ENCODE assay signal across 21 mouse cellular contexts in the genomic region with DNA sequence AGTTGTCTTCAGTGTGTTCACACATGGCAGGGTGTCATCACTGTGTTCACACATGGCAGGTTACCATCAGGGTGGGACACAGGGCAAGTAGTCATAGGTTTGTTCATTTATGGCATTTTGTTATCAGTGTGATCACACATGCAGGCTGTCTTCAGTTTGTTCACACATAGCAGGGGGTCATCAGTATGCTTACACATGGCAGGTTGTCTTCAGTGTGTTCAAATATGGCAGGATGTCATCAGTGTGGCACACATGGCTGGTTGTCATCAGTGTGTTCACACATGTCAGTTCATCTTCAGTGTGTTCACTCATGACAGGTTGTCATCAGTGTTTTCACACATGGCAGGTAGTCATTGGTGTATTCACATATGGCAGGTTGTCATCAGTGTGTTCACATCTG.
"Had no signal": no experiment of that assay in that cellular context is flagged by ENCODE, and none has a peak within 500 bp of the region (broad histone marks: within the 10 kb centered on the region; RNA-seq: fewer than 3 reads in every experiment).

No protein-coding gene starts in this region.

- H3K4me2 ChIP-seq: kidney, embryonic 15.5 days; liver, embryonic 13.5 days; neural tube, embryonic 12.5 days; neural tube, embryonic 15.5 days had no signal

- H3K27me3 ChIP-seq: kidney, embryonic 15.5 days; liver, embryonic 13.5 days; neural tube, embryonic 12.5 days; neural tube, embryonic 15.5 days had no signal

- H3K4me1 ChIP-seq: kidney, embryonic 15.5 days; liver, embryonic 13.5 days; midbrain, embryonic 10.5 days; neural tube, embryonic 12.5 days; neural tube, embryonic 15.5 days had no signal

- H3K9me3 ChIP-seq: kidney, embryonic 15.5 days; liver, embryonic 13.5 days; midbrain, embryonic 10.5 days; neural tube, embryonic 12.5 days; neural tube, embryonic 15.5 days had no signal

- DNase-seq: kidney, adult 8-10 months; kidney, postnatal 10 days; kidney, postnatal 36 days; layer of hippocampus, postnatal 36 days; liver, embryonic 13.5 days; lung, adult 2 months; lung, postnatal 14 days; lung, postnatal 4 days; midbrain, embryonic 14.5 days; right cerebral cortex, adult 18-20 months; right cerebral cortex, postnatal 14 days; right cerebral cortex, postnatal 4 days; thymus, adult 2 months; thymus, postnatal 14 days; thymus, postnatal 4 days had no signal

- H3K27ac ChIP-seq: kidney, embryonic 15.5 days; left cerebral cortex, adult 2 months; liver, embryonic 13.5 days; midbrain, embryonic 10.5 days; neural tube, embryonic 12.5 days; neural tube, embryonic 15.5 days; stomach, postnatal 0 days had no signal

- H3K9ac ChIP-seq: kidney, embryonic 15.5 days; liver, embryonic 13.5 days; neural tube, embryonic 12.5 days; neural tube, embryonic 15.5 days had no signal

- H3K36me3 ChIP-seq: kidney, embryonic 15.5 days; liver, embryonic 13.5 days; midbrain, embryonic 10.5 days; neural tube, embryonic 12.5 days; neural tube, embryonic 15.5 days had no signal

- H3K4me3 ChIP-seq: kidney, embryonic 15.5 days; left cerebral cortex, adult 2 months; liver, embryonic 13.5 days; midbrain, embryonic 10.5 days; neural tube, embryonic 12.5 days; neural tube, embryonic 15.5 days had no signal
